Mouse (Mus musculus): ENCODE results near the gene Ryr1.

GRCm38 (mm10) chr7:29124970-29125369 lies at the start of gene Ryr1:
- no peak for TF ChIP-seq POLR2A (IDR thresholded peaks at IDR 0.05; ENCODE audit: borderline replicate concordance, low read depth, low read length)
- TF ChIP-seq CTCF (IDR thresholded peaks at IDR 0.05; ENCODE audit: low read depth, low read length): no peak

Data from bone marrow macrophage, adult 2 months (primary cell).